Mouse (Mus musculus) megakaryocyte-erythroid progenitor cell, adult 5 weeks (primary cell): ENCODE data around the gene Cyb5b. TPM values are rescaled to one million over a fixed set of nuclear protein-coding genes. Genes with fewer than 3 reads are reported as not detected.

Experiments used
- polyA plus RNA-seq: library from polyadenylated mRNA; stranded (reverse); fragments of >175 nt; gene quantifications from 2 replicates; pipeline ENCODE4 v1.2.3, GENCODE M21; 2012

Cyb5b gene
- 22.5 and 24.1 TPM in 2 replicates for polyA plus RNA-seq

GRCm38 (mm10) chr8:107150404-107151157, at the start of gene Cyb5b:
TSS of gene Cyb5b (plus strand) at chr8:107150640.

Other genes starting within 250 kb of the Cyb5b start
- gene Sntb2, start 214.9 kb upstream of the Cyb5b start, polyA plus RNA-seq: 4.4 and 8.0 TPM in 2 replicates
- 23.3 and 26.7 TPM in 2 replicates for gene Vps4a, start 119.4 kb upstream of the Cyb5b start, polyA plus RNA-seq
- gene Pdf, start 102.0 kb upstream of the Cyb5b start, polyA plus RNA-seq: 19.1 and 21.1 TPM in 2 replicates
- gene Cog8, start 94.0 kb upstream of the Cyb5b start, polyA plus RNA-seq: 17.3 and 17.5 TPM in 2 replicates
- 10.3 and 19.1 TPM in 2 replicates for gene Nip7, start 93.8 kb upstream of the Cyb5b start, polyA plus RNA-seq
- 0.08 TPM in 1 of 2 replicates, not detected in the other for gene Tmed6, start 85.0 kb upstream of the Cyb5b start, polyA plus RNA-seq
- 21.2 and 23.9 TPM in 2 replicates for gene Terf2, start 54.1 kb upstream of the Cyb5b start, polyA plus RNA-seq
- 3.5 and 5.3 TPM in 2 replicates for gene Nfat5, start 142.8 kb downstream of the Cyb5b start, polyA plus RNA-seq